Mouse (Mus musculus): ENCODE measurements around the gene Gm4756.
"Not testable (repeated sequence)": the region's sequence is repeated elsewhere in the genome, so short reads cannot be mapped to it uniquely, and the experiment has no call there.

DNA sequence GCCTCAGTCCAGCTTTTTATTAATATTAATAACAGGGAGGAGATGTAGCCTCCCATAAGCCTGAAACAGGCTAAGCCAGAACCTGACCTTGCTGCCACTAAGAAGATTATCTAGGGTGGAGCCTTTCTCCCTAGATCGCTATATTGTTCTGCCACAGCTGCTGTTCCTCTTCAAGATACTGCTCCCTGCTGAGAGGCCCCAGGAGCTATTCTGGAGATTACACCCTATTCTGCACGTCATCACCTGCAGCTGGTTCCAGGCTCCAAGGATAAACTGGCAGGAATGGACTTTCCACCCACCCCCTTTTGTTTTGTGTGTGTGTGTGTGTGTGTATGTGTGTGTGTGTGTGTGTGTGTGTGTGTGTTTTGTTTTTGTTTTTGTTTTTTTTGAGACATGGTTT, 38.8 kb upstream of the Gm4756 start:
- TF ChIP-seq CTCF (conservative IDR thresholded peaks at IDR 0.05 in 1 of 2, IDR thresholded peaks at IDR 0.05 in 1 of 2; ENCODE audit: low read depth in 2 of 2, low read length in 2 of 2); ZNF384 (IDR thresholded peaks at IDR 0.05; ENCODE audit: low read depth, low read length); MAZ (IDR thresholded peaks at IDR 0.05; ENCODE audit: low read depth, low read length); MAX (IDR thresholded peaks at IDR 0.05; ENCODE audit: low read length): not testable (repeated sequence)
